Mouse (Mus musculus) limb, embryonic 14.5 days (tissue): ENCODE measurements at regions not wholly inside any gene's neighbourhood (a gene's known extent, or its start where the extent isn't known, plus 50 kb on each side); places are given as distances from the start of the nearest gene placed in this dataset.
A peak's percentile ranks its signal among the peaks of the same experiment; 100 is the strongest.

Source experiments
- ATAC-seq: fragments of 200-750 bp; cut with Nextera tagmentation; 2 replicates; pipeline ENCODE4 v1.8.0; 2017; ENCODE audit warnings: low read depth, moderate number of reproducible peaks, moderate TSS enrichment; ENCODE audit not compliant: low FRiP score
- DNase-seq: peaks from one replicate; pipeline ENCODE4 v3.0.0-alpha.2; 2015; ENCODE audit warnings: low spot score
- H3K27ac ChIP-seq: fragments of 300-500 bp; sonication (generic); replicated peaks from 2 replicates; pipeline ENCODE4 v1.5.1; 2014; ENCODE audit warnings: low read depth, mild to moderate bottlenecking, low read length, moderate library complexity, mixed read lengths
- H3K27me3 ChIP-seq: fragments of 300-500 bp; sonication (generic); 2 replicates; pipeline ENCODE4 v1.6.1; 2014; ENCODE audit warnings: low read length, mixed read lengths; ENCODE audit not compliant: control insufficient read depth, insufficient read depth
- H3K36me3 ChIP-seq: fragments of 300-500 bp; sonication (generic); 2 replicates; pipeline ENCODE4 v1.6.1; 2014; ENCODE audit warnings: mild to moderate bottlenecking, low read length, moderate library complexity, mixed read lengths; ENCODE audit not compliant: control insufficient read depth, insufficient read depth
- H3K4me1 ChIP-seq: fragments of 300-500 bp; sonication (generic); 2 replicates; pipeline ENCODE4 v1.6.1; 2014; ENCODE audit warnings: antibody characterized with exemption, low read length, mixed read lengths; ENCODE audit not compliant: control insufficient read depth, insufficient read depth
- H3K4me2 ChIP-seq: fragments of 300-500 bp; sonication (generic); replicated peaks from 2 replicates; pipeline ENCODE4 v1.6.1; 2014; ENCODE audit warnings: low read depth, mild to moderate bottlenecking, low read length, moderate library complexity; ENCODE audit not compliant: severe bottlenecking
- H3K4me3 ChIP-seq: fragments of 300-500 bp; sonication (generic); replicated peaks from 2 replicates; pipeline ENCODE4 v1.5.1; 2014; ENCODE audit warnings: low read length
- H3K9ac ChIP-seq: fragments of 300-500 bp; sonication (generic); 2 replicates; pipeline ENCODE4 v1.6.1; 2014; ENCODE audit warnings: mild to moderate bottlenecking, low read depth, low read length, moderate library complexity; ENCODE audit not compliant: severe bottlenecking
- H3K9me3 ChIP-seq: fragments of 300-500 bp; sonication (generic); 2 replicates; pipeline ENCODE4 v1.6.1; 2016; ENCODE audit warnings: low read length; ENCODE audit not compliant: control insufficient read depth
- POLR2A ChIP-seq: fragments of 200-500 bp; IDR thresholded peaks from 2 replicates; pipeline ENCODE4 v1.8.0; 2012; ENCODE audit warnings: inconsistent platforms, mild to moderate bottlenecking, moderate library complexity, borderline replicate concordance; ENCODE audit not compliant: insufficient read depth, insufficient read length; ENCODE audit errors: extremely low read depth
- WGBS: fragments of 180-500 bp; shearing (Covaris S2); extraction: QIAGEN DNeasy Blood & Tissue Kit; methylation state at CpG from one replicate; pipeline ENCODE4 v1.1.7; 2014; 5-methylcytosine and 5-hydroxymethylcytosine counted together

- DNase-seq (no peak), ATAC-seq (no peak)
- H3K4me2 ChIP-seq: no peak overlapping the region
- TF ChIP-seq POLR2A: no peak
- H3K4me3 ChIP-seq: no peak overlapping the region
- H3K9ac ChIP-seq: no peak overlapping the region
- 86% methylated on average over 4 of the region's 4 CpGs for WGBS
- H3K27ac ChIP-seq: no peak overlapping the region
- H3K27me3 ChIP-seq: no peaks in the 10 kb centered on the region
- H3K36me3 ChIP-seq: no peaks in the 10 kb centered on the region
- no peaks in the 10 kb centered on the region for H3K9me3 ChIP-seq
- H3K4me1 ChIP-seq: peaks cover 27% of the 10 kb centered on the region
Measured at GRCm38 (mm10) chr7:136477135-136477534, 417.3 kb upstream of the Mgmt start.

DNA sequence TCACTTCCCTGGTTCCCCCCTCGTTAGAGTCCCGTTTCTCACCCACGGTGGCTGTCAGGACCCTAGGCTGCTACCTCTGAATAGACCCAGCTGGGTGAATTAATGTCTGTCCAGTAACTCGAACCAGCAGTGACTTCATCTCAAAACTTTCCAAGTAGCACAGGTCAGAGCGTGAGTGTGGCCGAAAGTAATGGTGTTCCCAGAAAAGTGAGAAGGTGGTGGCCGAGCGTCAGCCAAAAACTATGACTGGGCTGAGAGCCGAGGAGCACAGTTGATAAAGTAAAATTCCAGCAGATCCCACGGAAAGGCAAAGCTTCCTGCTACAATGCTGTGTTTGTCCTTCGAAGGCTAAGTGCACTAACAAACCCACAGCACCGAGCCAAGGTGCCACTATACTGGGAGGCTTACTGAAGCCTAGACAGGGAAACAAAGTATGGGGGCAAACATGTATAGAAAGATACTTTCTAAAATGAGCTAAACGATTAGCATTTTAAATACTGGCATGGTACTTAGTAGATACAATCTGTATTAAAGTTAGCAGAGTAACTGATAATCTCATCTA lies 413.7 kb upstream of the Mgmt start:
- ATAC-seq: peak; percentile 51; the same call in 1 of the 2 replicates
- peak; percentile 54 for DNase-seq

DNA sequence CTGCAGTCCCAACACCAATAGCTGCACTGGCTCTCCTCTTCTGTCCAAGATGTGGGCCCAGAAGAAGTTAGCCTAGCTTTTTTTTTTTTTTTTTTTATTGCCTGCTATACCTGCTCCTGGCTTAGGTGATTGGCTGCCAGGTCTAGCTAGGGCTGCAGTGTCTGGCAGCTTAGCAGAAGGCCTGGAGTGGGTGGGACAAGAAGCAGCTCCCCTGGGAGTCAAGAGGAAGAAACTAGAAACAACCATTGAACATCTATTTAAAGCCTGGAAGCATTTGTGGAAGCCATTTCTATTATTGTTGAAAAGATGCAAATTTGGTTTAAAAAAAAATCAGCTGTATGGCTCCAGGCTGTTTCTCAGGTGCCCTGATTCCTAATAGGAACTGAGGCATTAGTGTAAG lies 411.2 kb upstream of the Mgmt start:
- ATAC-seq (no peak), DNase-seq (no peak)
- no peaks in the 10 kb centered on the region for H3K36me3 ChIP-seq
- no peaks in the 10 kb centered on the region for H3K27me3 ChIP-seq
- peaks cover 42% of the 10 kb centered on the region for H3K4me1 ChIP-seq
- no peak for TF ChIP-seq POLR2A
- H3K27ac ChIP-seq: no peak overlapping the region
- H3K9me3 ChIP-seq: no peaks in the 10 kb centered on the region
- no peak overlapping the region for H3K4me2 ChIP-seq
- H3K9ac ChIP-seq: no peak overlapping the region
- H3K4me3 ChIP-seq: no peak overlapping the region

More for the DNA sequence above, 413.7 kb upstream of the Mgmt start:
- H3K36me3 ChIP-seq: no peaks in the 10 kb centered on the region
- no peaks in the 10 kb centered on the region for H3K9me3 ChIP-seq
- no peak for TF ChIP-seq POLR2A
- WGBS: 34% methylated on average over 13 of the region's 13 CpGs
- H3K4me3 ChIP-seq: no peak overlapping the region
- H3K9ac ChIP-seq: no peak overlapping the region
- no peaks in the 10 kb centered on the region for H3K27me3 ChIP-seq
- peak overlapping the region; percentile 70 for H3K27ac ChIP-seq
- no peak overlapping the region for H3K4me2 ChIP-seq
- H3K4me1 ChIP-seq: peaks cover 30% of the 10 kb centered on the region

DNA sequence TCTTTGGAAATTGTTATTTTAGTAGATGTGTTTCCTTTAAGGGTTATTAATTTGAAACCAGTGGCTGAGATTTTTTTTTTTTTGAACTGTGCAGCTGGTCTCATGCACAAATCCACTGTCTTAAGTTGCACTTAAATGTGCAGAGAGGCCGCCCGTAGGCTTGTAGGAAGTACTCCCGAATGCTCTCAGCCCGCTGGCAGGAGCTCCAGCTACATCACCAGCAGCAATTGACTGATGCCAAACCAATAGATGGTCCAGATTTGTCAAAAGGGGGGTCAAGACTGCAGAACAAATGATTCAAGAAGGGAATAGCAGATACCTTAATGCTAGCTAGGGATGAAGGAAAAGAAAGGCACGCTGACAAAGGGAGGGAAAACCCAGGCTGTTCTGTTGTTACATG lies 406.9 kb upstream of the Mgmt start:
- no peak for DNase-seq
- Histone ChIP-seq H3K4me1 (peaks cover 39% of the 10 kb centered on the region), H3K27me3 (0 out of 2 replicates have a peak, but pooled peaks cover 5% of the 10 kb centered on the region), H3K9me3 (no peaks in the 10 kb centered on the region), H3K4me2 (no peak overlapping the region), H3K9ac (0 out of 2 replicates have a peak overlapping the region, but pooled peaks have one; percentile 8), H3K36me3 (no peaks in the 10 kb centered on the region), H3K4me3 (no peak overlapping the region), H3K27ac (peak overlapping the region; percentile 46; the same call in 1 of the 2 replicates)
- no peak for ATAC-seq
- TF ChIP-seq POLR2A: no peak
- 26% methylated on average over 5 of the region's 5 CpGs for WGBS

- Histone ChIP-seq H3K9me3 (no peaks in the 10 kb centered on the region), H3K4me2 (no peak overlapping the region), H3K9ac (no peak overlapping the region), H3K4me3 (no peak overlapping the region), H3K27me3 (0 out of 2 replicates have a peak, but pooled peaks cover 5% of the 10 kb centered on the region), H3K36me3 (no peaks in the 10 kb centered on the region), H3K27ac (peak overlapping the region; percentile 35), H3K4me1 (peaks cover 46% of the 10 kb centered on the region)
- WGBS: 33% methylated on average over 3 of the region's 3 CpGs
- DNase-seq (peak; percentile 58), ATAC-seq (no peak)
- no peak for TF ChIP-seq POLR2A
Measured at GRCm38 (mm10) chr7:136494862-136495261, 399.6 kb upstream of the Mgmt start.
